Mouse (Mus musculus) inflammation-experienced regulatory T-cells, adult 16 weeks (primary cell): Measurements from ENCODE around the gene Dok3. TPM values are rescaled to one million over a fixed set of nuclear protein-coding genes. Genes with fewer than 3 reads are reported as not detected.

Experiments
- polyA plus RNA-seq: library from polyadenylated mRNA; unstranded; fragments of 100-300 nt; shearing (Covaris generic); gene quantifications from one replicate; pipeline ENCODE4 v1.2.1, GENCODE M21; 2017

The Dok3 gene
- polyA plus RNA-seq, result 2.6 TPM

GRCm38 (mm10) chr13:55529198-55529915 lies at the start of gene Dok3:
TSS of gene Dok3 (minus strand) at chr13:55529296.

DNA sequence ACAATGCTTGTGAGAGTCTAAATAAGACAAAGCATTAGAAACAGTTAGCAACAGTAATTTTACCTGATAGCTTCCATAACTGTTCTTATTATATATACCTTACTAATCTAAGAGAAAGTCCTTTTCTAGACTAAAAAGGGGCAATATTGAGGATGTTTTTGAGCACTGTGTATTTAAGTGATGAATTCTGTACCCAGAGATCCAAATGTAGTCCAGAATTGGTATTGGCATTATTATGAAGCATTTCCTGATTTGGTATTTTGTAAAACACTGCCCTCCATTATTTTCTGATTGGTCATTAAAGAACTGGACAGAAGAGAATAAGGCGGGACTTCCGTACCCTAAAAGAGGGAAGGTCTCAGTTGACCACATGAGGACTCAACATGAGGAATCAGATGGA lies 44.3 kb upstream of the Dok3 start, which contains the start of gene Tmed9:
Gene Tmed9, plus strand, starts transcription at position 301 of the 400 bp plus-strand sequence.

GRCm38 (mm10) chr13:55571027-55571751 lies 42.1 kb upstream of the Dok3 start, which contains the start of gene Fam193b:
TSS of gene Fam193b (minus strand) at chr13:55571120.

DNA sequence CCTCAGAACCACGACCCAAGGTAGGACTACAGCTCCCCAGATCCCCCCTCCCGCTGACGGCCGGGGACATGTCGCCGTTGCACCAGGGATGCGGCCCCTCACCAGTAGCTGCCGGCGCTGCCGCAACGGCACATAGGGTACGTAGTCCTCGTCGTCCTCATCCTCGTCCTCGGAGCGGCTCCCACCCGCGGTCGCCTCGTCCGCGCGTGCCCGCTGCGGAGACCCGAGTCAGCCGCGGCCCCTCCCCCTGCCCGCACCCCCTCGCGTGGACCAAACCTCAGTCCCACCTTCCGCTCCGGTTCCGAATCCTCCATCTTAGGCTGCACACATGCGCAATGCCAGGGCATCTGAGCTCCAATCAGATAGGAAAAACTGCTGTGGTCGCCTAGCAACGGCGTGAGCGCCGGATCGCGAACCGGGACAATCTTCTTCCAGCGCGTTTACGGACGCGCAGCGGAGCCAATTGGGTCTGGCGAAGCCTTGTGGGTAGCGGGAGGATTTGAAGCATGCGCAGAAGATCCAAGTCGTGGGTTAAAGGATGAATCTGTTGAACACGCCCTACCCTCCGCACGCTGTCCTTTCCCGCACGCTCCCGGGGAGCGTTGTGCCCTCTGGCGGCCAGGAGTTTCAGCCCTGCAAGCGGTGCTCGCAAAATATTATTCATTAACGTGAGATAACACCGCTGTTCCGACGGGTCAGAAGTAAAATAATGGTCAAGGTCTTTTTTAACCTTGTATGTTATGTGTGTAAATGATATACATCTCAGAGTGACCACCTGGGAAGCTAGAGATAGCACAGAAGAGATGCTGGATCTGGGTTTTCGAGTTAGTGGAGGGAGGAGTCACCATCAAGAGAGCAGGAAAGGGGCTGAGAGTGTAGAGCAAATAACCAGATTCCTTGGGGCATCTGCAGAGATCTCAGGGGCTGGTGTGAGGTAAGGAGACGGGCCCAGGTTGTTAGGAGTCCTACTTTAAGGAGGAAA lies 7.4 kb upstream of the Dok3 start, which contains the start of gene Ddx41:
Gene Ddx41, minus strand, starts transcription at position 465 of the 982 bp plus-strand sequence.

GRCm38 (mm10) chr13:55513111-55513748 lies 15.9 kb downstream of the Dok3 start, which contains the start of gene Pdlim7:
TSS of gene Pdlim7 (minus strand) at chr13:55513676.

DNA sequence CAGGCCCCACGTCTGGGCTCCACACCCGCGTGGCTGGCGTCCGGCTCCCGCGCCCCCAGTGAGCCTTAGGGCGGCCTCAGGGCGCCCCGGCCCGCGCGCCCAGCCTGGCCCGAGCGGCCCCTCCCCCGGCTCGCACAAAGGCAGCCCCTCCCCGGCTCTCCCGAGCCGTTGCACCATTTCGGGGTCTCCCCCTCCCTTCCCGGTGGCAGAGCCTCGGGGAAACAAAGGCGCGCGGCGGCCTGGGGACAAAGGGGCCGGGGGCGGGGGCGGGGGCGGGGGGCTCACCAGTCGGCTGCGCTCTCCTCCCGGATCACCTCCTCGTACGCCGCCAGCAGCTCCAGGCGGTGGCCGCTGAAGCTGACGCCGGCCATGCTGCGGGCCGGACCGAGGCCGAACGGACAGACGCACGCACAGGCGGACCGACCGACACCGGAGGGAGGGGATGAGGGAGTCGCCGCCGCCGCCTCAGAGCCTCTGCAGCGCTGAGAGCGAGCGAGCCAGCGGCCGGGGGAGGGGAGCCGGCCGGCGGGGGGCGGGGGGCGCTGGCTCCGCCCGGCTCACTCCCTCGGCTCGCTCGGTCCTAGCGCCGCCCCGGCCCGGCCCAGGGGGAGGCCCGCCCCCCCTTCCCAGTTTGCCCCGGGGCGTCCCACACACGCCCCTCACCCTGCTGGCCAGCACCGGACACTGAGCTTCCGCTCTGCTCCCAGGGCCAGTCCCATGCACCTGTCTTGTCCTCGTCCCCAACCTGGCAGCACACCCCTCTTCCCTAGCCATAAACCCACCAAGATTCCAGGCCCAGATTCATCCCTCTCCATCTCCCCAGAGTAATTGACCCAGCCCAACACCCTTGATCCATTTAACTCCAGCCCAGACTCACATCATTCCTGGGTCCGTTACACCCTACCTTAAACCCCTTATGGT lies 41.3 kb downstream of the Dok3 start, which contains the start of gene Dbn1:
Gene Dbn1, minus strand, starts transcription at position 534 of the 921 bp plus-strand sequence.

Other genes with a start within 250 kb of the Dok3 start
- gene Prelid1, start 208.8 kb downstream of the Dok3 start, polyA plus RNA-seq, result 399 TPM
- gene Rab24, start 207.3 kb downstream of the Dok3 start, polyA plus RNA-seq, result 21.6 TPM
- gene Mxd3, start 199.5 kb downstream of the Dok3 start, polyA plus RNA-seq, result 4.0 TPM
- 198 TPM for gene Lman2, start 166.5 kb downstream of the Dok3 start, polyA plus RNA-seq
- 179 TPM for gene Rgs14, start 159.6 kb downstream of the Dok3 start, polyA plus RNA-seq
- not detected for gene Slc34a1, start 131.1 kb downstream of the Dok3 start, polyA plus RNA-seq
- gene Pfn3, start 114.1 kb downstream of the Dok3 start, polyA plus RNA-seq, result not detected
- not detected for gene F12, start 102.5 kb downstream of the Dok3 start, polyA plus RNA-seq
- gene Grk6, start 84.2 kb downstream of the Dok3 start, polyA plus RNA-seq, result 18.2 TPM
- gene Prr7, start 65.0 kb downstream of the Dok3 start, polyA plus RNA-seq, result not detected
- not detected for gene Dbn1, start 41.2 kb downstream of the Dok3 start, polyA plus RNA-seq
- 16.1 TPM for gene Pdlim7, start 15.6 kb downstream of the Dok3 start, polyA plus RNA-seq
- gene Ddx41, start 7.4 kb upstream of the Dok3 start, polyA plus RNA-seq, result 101 TPM
- gene Fam193b, start 41.8 kb upstream of the Dok3 start, polyA plus RNA-seq, result 30.0 TPM
- 296 TPM for gene Tmed9, start 44.4 kb upstream of the Dok3 start, polyA plus RNA-seq
- gene B4galt7, start 70.6 kb upstream of the Dok3 start, polyA plus RNA-seq, result 49.6 TPM
- 36.6 TPM for gene Caml, start 93.7 kb upstream of the Dok3 start, polyA plus RNA-seq
- gene Ddx46, start 105.7 kb upstream of the Dok3 start, polyA plus RNA-seq, result 68.9 TPM
- 11.4 TPM for gene B230219D22Rik, start 163.8 kb upstream of the Dok3 start, polyA plus RNA-seq
- 68.3 TPM for gene Txndc15, start 185.4 kb upstream of the Dok3 start, polyA plus RNA-seq
- 16.4 TPM for gene Pcbd2, start 198.1 kb upstream of the Dok3 start, polyA plus RNA-seq